Mouse (Mus musculus) cerebellum, adult 2 months (tissue): Measurements from ENCODE around the gene Wsb1. TPM values are rescaled to one million over a fixed set of nuclear protein-coding genes. Genes with fewer than 3 reads are reported as not detected.
"Not testable (repeated sequence)": the region's sequence is repeated elsewhere in the genome, so short reads cannot be mapped to it uniquely, and the experiment has no call there.

Source experiments
- DNase-seq, 2 experiments: peaks; one replicate each; pipeline ENCODE4 v3.0.0; 2021
- H3K27ac ChIP-seq: fragments of 200-500 bp; 2 replicates; pipeline ENCODE4 v1.5.1; 2012; ENCODE audit warnings: low read length, control low read depth, inconsistent platforms; ENCODE audit not compliant: insufficient read depth
- H3K27me3 ChIP-seq: fragments of 200-500 bp; 2 replicates; pipeline ENCODE4 v1.6.1; 2012; ENCODE audit warnings: inconsistent platforms, mild to moderate bottlenecking, low read length, moderate library complexity; ENCODE audit not compliant: control insufficient read depth, insufficient read depth
- H3K4me1 ChIP-seq: fragments of 200-500 bp; 2 replicates; pipeline ENCODE4 v1.6.1; 2011; ENCODE audit warnings: low read length; ENCODE audit not compliant: control insufficient read depth, insufficient read depth
- H3K4me3 ChIP-seq: fragments of 200-500 bp; replicated peaks from 2 replicates; pipeline ENCODE3; 2011; ENCODE audit warnings: mild to moderate bottlenecking, low read depth, low read length, control low read depth; ENCODE audit not compliant: insufficient read depth
- CTCF ChIP-seq: fragments of 200-500 bp; IDR thresholded peaks from 2 replicates; pipeline ENCODE4 v1.5.1; 2011; ENCODE audit warnings: low read depth, mild to moderate bottlenecking, control low read depth, low read length, moderate library complexity, borderline replicate concordance; ENCODE audit not compliant: insufficient read depth
- POLR2A ChIP-seq: fragments of 200-500 bp; IDR thresholded peaks from 2 replicates; pipeline ENCODE4 v1.6.1; 2011; ENCODE audit warnings: low read length, control low read depth, borderline replicate concordance; ENCODE audit not compliant: insufficient read depth
- WGBS: fragments of 180-500 bp; shearing (Covaris S2); methylation state at CpG from one replicate; pipeline ENCODE4 v1.1.7; 2018; 5-methylcytosine and 5-hydroxymethylcytosine counted together
- polyA plus RNA-seq: library from polyadenylated mRNA; depleted of rRNA; stranded (reverse); fragments of >200 nt; gene quantifications from 2 replicates; pipeline ENCODE4 v1.2.3, GENCODE M21; 2012; rRNA removed

Wsb1 gene
- 207 and 217 TPM in 2 replicates for polyA plus RNA-seq

- 1% methylated on average over 50 of the region's 50 CpGs for WGBS
- Histone ChIP-seq H3K4me1 (no peaks in the 10 kb centered on the region), H3K4me3 (peak within 1 kb of the TSS; percentile 89), H3K27me3 (no peaks in the 10 kb centered on the region), H3K27ac (peak within 1 kb of the TSS; percentile 65; the same call in 1 of the 2 replicates)
- DNase-seq = peak; percentile 91 to 96
- TF ChIP-seq POLR2A (peak; percentile 96), CTCF (no peak)
These were observed at the start of gene Wsb1 for GRCm38 (mm10) chr11:79254391-79255098. Gene Wsb1, minus strand, starts transcription at chr11:79254671.

- DNase-seq, H3K4me1 ChIP-seq, H3K4me3 ChIP-seq, H3K27me3 ChIP-seq, H3K27ac ChIP-seq: not testable (repeated sequence)
- 94% methylated on average over 4 of the region's 4 CpGs for WGBS
These were observed 49.8 kb upstream of the Wsb1 start for GRCm38 (mm10) chr11:79304245-79304644.

- Histone ChIP-seq H3K4me3 (no peak overlapping the region), H3K27me3 (no peaks in the 10 kb centered on the region), H3K4me1 (no peaks in the 10 kb centered on the region), H3K27ac (no peak overlapping the region)
- WGBS = 82% methylated on average over 6 of the region's 6 CpGs
- DNase-seq = no peak
- TF ChIP-seq CTCF = no peak
- no peak for TF ChIP-seq POLR2A
These were observed 48.6 kb upstream of the Wsb1 start for GRCm38 (mm10) chr11:79303109-79303508.

- WGBS = 59% methylated on average over 9 of the region's 9 CpGs
- no peak for DNase-seq
- Histone ChIP-seq H3K4me3 (no peak overlapping the region), H3K27me3 (no peaks in the 10 kb centered on the region), H3K4me1 (no peaks in the 10 kb centered on the region), H3K27ac (no peak overlapping the region)
- TF ChIP-seq CTCF (no peak), POLR2A (no peak)
These were observed 45.4 kb upstream of the Wsb1 start for GRCm38 (mm10) chr11:79299719-79300431.

GRCm38 (mm10) chr11:79296856-79297491 lies 42.5 kb upstream of the Wsb1 start, which contains the start of gene Gm9964:
Gene Gm9964, minus strand, starts transcription at chr11:79296906.
- no peak within 1 kb of the TSS for H3K4me3 ChIP-seq
- H3K27me3 ChIP-seq = no peaks in the 10 kb centered on the region
- H3K4me1 ChIP-seq = no peaks in the 10 kb centered on the region
- no peak within 1 kb of the TSS for H3K27ac ChIP-seq
- TF ChIP-seq POLR2A = no peak
- no peak for TF ChIP-seq CTCF
- WGBS = 83% methylated on average over 5 of the region's 5 CpGs
- DNase-seq = no peak

- 40% methylated on average over 1 of the region's 1 CpGs for WGBS
- Histone ChIP-seq H3K27me3 (no peaks in the 10 kb centered on the region), H3K4me3 (no peak overlapping the region), H3K4me1 (no peaks in the 10 kb centered on the region), H3K27ac (no peak overlapping the region)
- peak; percentile 52; the same call in 1 of the 2 replicates for TF ChIP-seq CTCF
- TF ChIP-seq POLR2A = no peak
- DNase-seq = peak; percentile 22 to 55
These were observed 41.7 kb upstream of the Wsb1 start for GRCm38 (mm10) chr11:79296167-79296566.

- TF ChIP-seq CTCF (no peak), POLR2A (no peak)
- 62% methylated on average over 1 of the region's 1 CpGs for WGBS
- Histone ChIP-seq H3K27ac (no peak overlapping the region), H3K4me1 (no peaks in the 10 kb centered on the region), H3K27me3 (no peaks in the 10 kb centered on the region), H3K4me3 (no peak overlapping the region)
- DNase-seq = no peak
These were observed 39.5 kb upstream of the Wsb1 start for GRCm38 (mm10) chr11:79293971-79294370.
